Mouse (Mus musculus) heart, embryonic 14.5 days (tissue): Measurements from ENCODE around the gene Dnmbp. TPM values are rescaled to one million over a fixed set of nuclear protein-coding genes. Genes with fewer than 3 reads are reported as not detected.
A peak's percentile ranks its signal among the peaks of the same experiment; 100 is the strongest.

Experiments
- ATAC-seq: fragments of 200-750 bp; cut with Nextera tagmentation; 2 replicates; pipeline ENCODE4 v1.8.0; 2017; ENCODE audit warnings: low read depth, moderate TSS enrichment; ENCODE audit not compliant: insufficient number of reproducible peaks, insufficient read depth, low FRiP score
- H3K27ac ChIP-seq, 2 experiments: fragments of 200-500 bp in 1 of 2; fragments of 300-500 bp in 1 of 2; sonication (generic) in 1 of 2; replicated peaks in 1 of 2; 2 replicates each; pipeline ENCODE4 v1.5.1; 2012 to 2014; ENCODE audit warnings: low read depth in 2 of 2, low read length in 2 of 2, control low read depth in 1 of 2, mild to moderate bottlenecking in 1 of 2, mixed read lengths in 1 of 2; ENCODE audit not compliant: control insufficient read depth in 1 of 2, insufficient read depth in 1 of 2
- H3K27me3 ChIP-seq: fragments of 300-500 bp; sonication (generic); 2 replicates; pipeline ENCODE4 v1.6.1; 2014; ENCODE audit warnings: mild to moderate bottlenecking, low read length, control low read depth; ENCODE audit not compliant: control insufficient read depth, insufficient read depth
- H3K36me3 ChIP-seq: fragments of 300-500 bp; sonication (generic); 2 replicates; pipeline ENCODE4 v1.6.1; 2014; ENCODE audit warnings: mild to moderate bottlenecking, control low read depth, low read length, mixed read lengths; ENCODE audit not compliant: control insufficient read depth, insufficient read depth
- H3K4me1 ChIP-seq, 2 experiments: fragments of 200-500 bp in 1 of 2; fragments of 300-500 bp in 1 of 2; sonication (generic) in 1 of 2; 2 replicates each; pipeline ENCODE4 v1.6.1; 2012 to 2014; ENCODE audit warnings: low read length in 2 of 2, control low read depth in 1 of 2, mixed read lengths in 1 of 2; ENCODE audit not compliant: control insufficient read depth in 2 of 2, insufficient read depth in 2 of 2
- H3K4me2 ChIP-seq: fragments of 300-500 bp; sonication (generic); 2 replicates; pipeline ENCODE4 v1.6.1; 2014; ENCODE audit warnings: mild to moderate bottlenecking, low read length
- H3K4me3 ChIP-seq, 2 experiments: fragments of 200-500 bp in 1 of 2; fragments of 300-500 bp in 1 of 2; sonication (generic) in 1 of 2; 2 replicates each; pipeline ENCODE4 v1.5.1; 2012 to 2014; ENCODE audit warnings: low read length in 2 of 2, mild to moderate bottlenecking in 2 of 2, control low read depth in 1 of 2, low read depth in 1 of 2, moderate library complexity in 1 of 2; ENCODE audit not compliant: control insufficient read depth in 1 of 2, insufficient read depth in 1 of 2
- H3K9ac ChIP-seq: fragments of 300-500 bp; sonication (generic); 2 replicates; pipeline ENCODE4 v1.6.1; 2014; ENCODE audit warnings: mild to moderate bottlenecking, low read length
- H3K9me3 ChIP-seq: fragments of 300-500 bp; sonication (generic); 2 replicates; pipeline ENCODE4 v1.6.1; 2016; ENCODE audit warnings: low read length, control low read depth; ENCODE audit not compliant: control insufficient read depth
- WGBS: fragments of 180-500 bp; shearing (Covaris S2); extraction: QIAGEN DNeasy Blood & Tissue Kit; methylation state at CpG from one replicate; pipeline ENCODE4 v1.1.7; 2014; 5-methylcytosine and 5-hydroxymethylcytosine counted together
- polyA plus RNA-seq: library from polyadenylated mRNA; unstranded; fragments of >200 nt; fragmentation: Nextera tagmentation; extraction: Ambion mirVana; gene quantifications from 2 replicates; pipeline ENCODE4 v1.2.1, GENCODE M21; 2014

The Dnmbp gene
- polyA plus RNA-seq, 1 experiment from 2014 or later = 9.8 TPM

DNA sequence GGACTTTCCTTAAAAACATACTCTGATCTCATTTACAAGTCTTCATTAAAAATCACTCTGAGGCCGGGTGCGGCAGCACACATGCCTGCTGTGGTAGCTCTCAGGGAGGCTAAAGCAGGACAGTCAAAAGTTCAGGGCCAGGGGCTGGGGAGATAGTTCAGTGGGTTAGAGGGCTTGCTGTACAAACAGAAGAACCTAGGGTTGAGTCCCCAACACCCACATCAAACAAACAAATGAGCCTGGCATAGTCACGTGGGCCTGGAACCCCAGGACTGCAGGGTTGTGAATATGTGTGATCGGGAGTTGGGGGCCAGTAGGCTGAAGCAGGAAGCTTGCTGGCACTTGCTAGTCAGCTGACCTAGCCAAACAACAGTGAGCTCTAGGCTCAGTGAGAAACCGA lies 44.0 kb downstream of the Dnmbp start:
- H3K27ac ChIP-seq = no peak overlapping the region
- no peaks in the 10 kb centered on the region for H3K27me3 ChIP-seq
- H3K4me1 ChIP-seq = peaks cover 4 to 7% of the 10 kb centered on the region in 2 experiments; a peak in 2 of 4 replicates
- no peak for ATAC-seq
- H3K9me3 ChIP-seq = no peaks in the 10 kb centered on the region
- 88% methylated on average over 5 of the region's 5 CpGs for WGBS
- peaks cover 13% of the 10 kb centered on the region for H3K36me3 ChIP-seq
- no peak overlapping the region for H3K4me2 ChIP-seq
- no peak overlapping the region for H3K9ac ChIP-seq
- H3K4me3 ChIP-seq = no peak overlapping the region

GRCm38 (mm10) chr19:43894821-43895220 lies 45.2 kb downstream of the Dnmbp start:
- H3K36me3 ChIP-seq = peaks cover 4% of the 10 kb centered on the region
- H3K4me1 ChIP-seq = peaks cover 4 to 7% of the 10 kb centered on the region in 2 experiments; a peak in 2 of 4 replicates
- H3K4me3 ChIP-seq = peak overlapping the region in 1 of 2 experiments; percentile 22; a peak in 1 of 4 replicates
- no peak for ATAC-seq
- WGBS = 74% methylated on average over 9 of the region's 9 CpGs
- H3K27ac ChIP-seq = peak overlapping the region; percentile 1 to 48; a peak in 1 of 4 replicates
- H3K4me2 ChIP-seq = peak overlapping the region; percentile 54
- no peaks in the 10 kb centered on the region for H3K9me3 ChIP-seq
- no peaks in the 10 kb centered on the region for H3K27me3 ChIP-seq
- peak overlapping the region; percentile 31; the same call in 1 of the 2 replicates for H3K9ac ChIP-seq

DNA sequence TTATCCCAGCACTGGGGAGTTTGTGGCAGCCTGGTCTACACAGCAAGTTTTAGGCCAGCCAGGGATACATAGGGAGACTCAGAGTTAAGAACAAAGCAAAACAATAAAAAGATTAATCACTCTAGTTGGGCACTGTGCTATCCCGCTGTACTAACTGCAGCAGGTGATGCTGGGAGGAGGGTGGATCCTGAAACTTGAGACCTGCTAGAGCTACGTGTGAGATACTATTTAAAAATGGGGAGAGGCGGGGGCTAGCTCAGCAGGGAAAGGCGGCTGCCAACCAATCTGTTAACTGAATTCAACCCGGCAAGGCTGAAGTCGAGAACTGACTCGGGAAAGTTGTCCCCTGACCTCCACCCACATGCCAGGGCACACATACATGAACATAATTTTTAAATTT lies 45.9 kb downstream of the Dnmbp start:
- peak overlapping the region; percentile 47; the same call in 1 of the 2 replicates for H3K9ac ChIP-seq
- no peaks in the 10 kb centered on the region for H3K27me3 ChIP-seq
- H3K9me3 ChIP-seq = no peaks in the 10 kb centered on the region
- ATAC-seq = peak; percentile 64
- H3K4me2 ChIP-seq = peak overlapping the region; percentile 54
- peak overlapping the region; percentile 35 to 48; a peak in 3 of 4 replicates for H3K27ac ChIP-seq
- H3K4me1 ChIP-seq = peaks cover 4 to 7% of the 10 kb centered on the region in 2 experiments; a peak in 2 of 4 replicates
- peak overlapping the region; percentile 22 to 24 for H3K4me3 ChIP-seq
- H3K36me3 ChIP-seq = 0 out of 2 replicates have a peak, but pooled peaks cover 1% of the 10 kb centered on the region
- WGBS = 14% methylated on average over 7 of the region's 7 CpGs

DNA sequence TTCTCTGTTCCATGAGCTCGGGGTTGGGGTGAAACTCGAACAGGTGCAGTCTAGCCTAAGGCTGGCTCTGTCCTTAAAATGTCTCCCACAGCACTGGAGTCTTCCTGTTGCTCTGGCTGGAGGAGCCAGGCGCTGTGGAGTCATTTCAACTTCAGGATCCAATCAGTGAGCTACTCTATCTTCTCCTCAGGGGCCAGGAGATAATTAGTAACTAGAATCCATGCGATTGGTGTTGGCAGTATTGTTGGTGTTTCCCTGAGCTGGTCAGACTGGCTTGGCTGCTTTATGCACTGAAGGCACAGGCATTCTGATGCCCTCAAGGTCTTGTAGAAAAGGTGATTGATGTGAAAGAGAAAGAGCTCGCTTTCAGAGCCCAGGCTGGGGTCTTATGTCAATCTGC lies 49.5 kb downstream of the Dnmbp start:
- Histone ChIP-seq H3K4me2 (no peak overlapping the region), H3K4me1 (peaks cover 4 to 7% of the 10 kb centered on the region in 2 experiments; a peak in 3 of 4 replicates), H3K27ac (no peak overlapping the region), H3K9ac (no peak overlapping the region), H3K27me3 (no peaks in the 10 kb centered on the region), H3K36me3 (0 out of 2 replicates have a peak, but pooled peaks cover 3% of the 10 kb centered on the region), H3K9me3 (no peaks in the 10 kb centered on the region), H3K4me3 (no peak overlapping the region)
- WGBS = 66% methylated on average over 5 of the region's 5 CpGs
- no peak for ATAC-seq

DNA sequence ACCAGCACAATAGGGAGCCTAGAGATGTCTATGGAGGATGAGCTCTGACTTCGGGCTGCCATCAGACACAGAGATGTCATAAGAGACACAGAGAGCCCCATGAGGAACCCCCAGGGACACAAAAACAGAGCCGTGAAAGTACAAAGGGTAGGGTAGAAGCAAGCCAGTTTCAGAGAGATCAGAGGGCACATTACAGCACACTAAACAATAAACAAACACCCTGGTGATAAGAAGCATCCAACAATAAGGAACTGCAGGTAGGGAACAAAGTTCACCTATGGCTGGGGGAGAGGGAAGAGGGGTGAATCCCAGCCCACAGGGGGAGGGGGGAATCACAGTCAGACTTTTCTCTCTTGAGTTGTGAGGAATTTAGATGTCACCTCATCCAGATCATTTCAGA lies 52.3 kb downstream of the Dnmbp start:
- Histone ChIP-seq H3K4me1 (peaks cover 2 to 7% of the 10 kb centered on the region in 2 experiments; a peak in 2 of 4 replicates), H3K4me2 (no peak overlapping the region), H3K4me3 (no peak overlapping the region), H3K9ac (no peak overlapping the region), H3K9me3 (no peaks in the 10 kb centered on the region), H3K27me3 (no peaks in the 10 kb centered on the region), H3K27ac (no peak overlapping the region), H3K36me3 (0 out of 2 replicates have a peak, but pooled peaks cover 3% of the 10 kb centered on the region)
- 86% methylated on average over 2 of the region's 2 CpGs for WGBS
- no peak for ATAC-seq

GRCm38 (mm10) chr19:43887242-43887641 lies 52.7 kb downstream of the Dnmbp start:
- no peak for ATAC-seq
- H3K9ac ChIP-seq = no peak overlapping the region
- no peaks in the 10 kb centered on the region for H3K9me3 ChIP-seq
- no peaks in the 10 kb centered on the region for H3K27me3 ChIP-seq
- H3K4me2 ChIP-seq = no peak overlapping the region
- H3K4me3 ChIP-seq = no peak overlapping the region
- 86% methylated on average over 5 of the region's 5 CpGs for WGBS
- H3K4me1 ChIP-seq = peaks cover 2 to 7% of the 10 kb centered on the region in 2 experiments; a peak in 2 of 4 replicates
- H3K27ac ChIP-seq = no peak overlapping the region
- H3K36me3 ChIP-seq = 0 out of 2 replicates have a peak, but pooled peaks cover 3% of the 10 kb centered on the region

DNA sequence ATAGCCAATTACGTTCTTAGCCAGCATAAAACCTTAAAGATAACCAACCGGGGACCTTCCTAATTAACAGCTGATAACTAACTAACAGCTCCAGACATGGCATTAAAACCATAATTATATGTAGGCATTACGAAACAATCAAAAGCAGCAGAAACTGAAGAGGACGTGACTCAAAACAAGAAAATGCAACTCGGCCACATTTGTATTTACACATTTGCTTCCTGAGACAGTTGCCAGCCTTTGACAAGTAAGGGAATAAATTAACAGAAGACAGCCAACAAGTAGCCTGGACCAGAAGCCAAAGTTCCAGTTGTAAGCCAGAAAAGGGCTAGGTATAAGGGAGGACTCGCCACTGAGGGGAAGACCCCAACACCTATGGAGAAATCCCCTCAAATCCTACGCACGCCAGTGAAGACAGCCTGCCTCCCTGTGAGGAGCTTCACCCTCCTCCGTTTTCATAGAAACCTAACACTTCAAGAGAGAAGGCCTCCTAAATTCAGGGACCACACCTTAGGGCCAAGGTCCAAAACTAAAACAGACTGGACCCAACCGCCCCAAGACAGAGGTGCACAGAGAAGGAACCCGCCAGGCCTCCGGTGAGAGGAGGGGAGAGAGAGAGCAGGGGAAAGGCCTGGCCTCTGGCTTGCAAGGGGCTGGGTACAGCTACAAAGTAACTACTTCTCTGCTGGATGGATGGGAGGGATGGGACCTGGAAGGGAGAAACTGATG lies 53.5 kb downstream of the Dnmbp start:
- no peaks in the 10 kb centered on the region for H3K27me3 ChIP-seq
- 0 out of 2 replicates have a peak, but pooled peaks cover 3% of the 10 kb centered on the region for H3K36me3 ChIP-seq
- peaks cover 2 to 7% of the 10 kb centered on the region in 2 experiments; a peak in 2 of 4 replicates for H3K4me1 ChIP-seq
- H3K9ac ChIP-seq = no peak overlapping the region
- H3K9me3 ChIP-seq = no peaks in the 10 kb centered on the region; the same call in 1 of the 2 replicates
- ATAC-seq = no peak
- no peak overlapping the region for H3K27ac ChIP-seq
- 84% methylated on average over 12 of the region's 12 CpGs for WGBS
- H3K4me3 ChIP-seq = no peak overlapping the region
- H3K4me2 ChIP-seq = no peak overlapping the region
